Mouse (Mus musculus) testis, adult 2 months (tissue): ENCODE results near the gene Olfm2. TPM values are rescaled to one million over a fixed set of nuclear protein-coding genes. Genes with fewer than 3 reads are reported as not detected.
A peak's percentile ranks its signal among the peaks of the same experiment; 100 is the strongest.

Experiments used
- H3K27ac ChIP-seq: fragments of 200-500 bp; 2 replicates; pipeline ENCODE4 v1.5.1; 2012; ENCODE audit warnings: low read depth, low read length; ENCODE audit not compliant: control insufficient read depth, insufficient read depth
- H3K27me3 ChIP-seq: fragments of 200-500 bp; 2 replicates; pipeline ENCODE4 v1.6.1; 2012; ENCODE audit warnings: mild to moderate bottlenecking, low read length, moderate library complexity; ENCODE audit not compliant: control insufficient read depth, insufficient read depth
- H3K36me3 ChIP-seq: fragments of 200-500 bp; 2 replicates; pipeline ENCODE4 v1.6.1; 2012; ENCODE audit warnings: mild to moderate bottlenecking, low read length; ENCODE audit not compliant: control insufficient read depth, insufficient read depth
- H3K4me1 ChIP-seq: fragments of 200-500 bp; 2 replicates; pipeline ENCODE4 v1.6.1; 2012; ENCODE audit warnings: low read length; ENCODE audit not compliant: control insufficient read depth, insufficient read depth
- H3K4me3 ChIP-seq: fragments of 200-500 bp; 2 replicates; pipeline ENCODE4 v1.5.1; 2012; ENCODE audit warnings: low read depth, mild to moderate bottlenecking, low read length, moderate library complexity, mixed read lengths; ENCODE audit not compliant: control insufficient read depth
- CTCF ChIP-seq: fragments of 200-500 bp; IDR thresholded peaks from 2 replicates; pipeline ENCODE4 v1.5.1; 2012; ENCODE audit warnings: low read depth, mild to moderate bottlenecking, inconsistent platforms, low read length, moderate library complexity; ENCODE audit not compliant: control insufficient read depth, insufficient read depth, insufficient replicate concordance
- POLR2A ChIP-seq: fragments of 200-500 bp; IDR thresholded peaks from 2 replicates; pipeline ENCODE4 v1.6.1; 2012; ENCODE audit warnings: low read depth, mild to moderate bottlenecking, inconsistent platforms, low read length, moderate library complexity; ENCODE audit not compliant: control insufficient read depth
- polyA plus RNA-seq: library from polyadenylated mRNA; depleted of rRNA; stranded (reverse); fragments of >200 nt; gene quantifications from 2 replicates; pipeline ENCODE4 v1.2.3, GENCODE M21; 2012

Olfm2 gene
- polyA plus RNA-seq, 1 experiment, result 3.2 TPM

- no peaks in the 10 kb centered on the region; the same call in 1 of the 2 replicates for H3K4me1 ChIP-seq
- no peaks in the 10 kb centered on the region for H3K27me3 ChIP-seq
- TF ChIP-seq POLR2A (no peak), CTCF (peak; percentile 27; the same call in 1 of the 2 replicates)
- no peak overlapping the region for H3K27ac ChIP-seq
- H3K36me3 ChIP-seq, result no peaks in the 10 kb centered on the region
- no peak overlapping the region for H3K4me3 ChIP-seq
These were observed 11.2 kb upstream of the Olfm2 start for GRCm38 (mm10) chr9:20757087-20757955.

- TF ChIP-seq CTCF, result no peak
- TF ChIP-seq POLR2A, result no peak
- no peak overlapping the region for H3K27ac ChIP-seq
- H3K4me1 ChIP-seq, result no peaks in the 10 kb centered on the region; the same call in 1 of the 2 replicates
- H3K4me3 ChIP-seq, result no peak overlapping the region
- H3K27me3 ChIP-seq, result no peaks in the 10 kb centered on the region
- no peaks in the 10 kb centered on the region for H3K36me3 ChIP-seq
These were observed 10.0 kb upstream of the Olfm2 start for GRCm38 (mm10) chr9:20756081-20756700.

- Histone ChIP-seq H3K4me3 (no peak overlapping the region), H3K4me1 (no peaks in the 10 kb centered on the region), H3K27ac (no peak overlapping the region), H3K36me3 (no peaks in the 10 kb centered on the region), H3K27me3 (no peaks in the 10 kb centered on the region)
- TF ChIP-seq POLR2A (no peak), CTCF (no peak)
These were observed 8.2 kb upstream of the Olfm2 start for GRCm38 (mm10) chr9:20754335-20754734.

- Histone ChIP-seq H3K27me3 (no peaks in the 10 kb centered on the region), H3K4me3 (no peak overlapping the region), H3K36me3 (no peaks in the 10 kb centered on the region), H3K4me1 (no peaks in the 10 kb centered on the region), H3K27ac (no peak overlapping the region)
- TF ChIP-seq POLR2A (no peak), CTCF (no peak)
These were observed 5.4 kb upstream of the Olfm2 start for GRCm38 (mm10) chr9:20751477-20752029.

- Histone ChIP-seq H3K4me3 (no peak overlapping the region), H3K27ac (no peak overlapping the region), H3K27me3 (no peaks in the 10 kb centered on the region), H3K4me1 (peaks cover 12% of the 10 kb centered on the region), H3K36me3 (no peaks in the 10 kb centered on the region)
- TF ChIP-seq CTCF, result no peak
- TF ChIP-seq POLR2A, result no peak
These were observed 3.1 kb upstream of the Olfm2 start for GRCm38 (mm10) chr9:20749213-20749612.

- Histone ChIP-seq H3K36me3 (no peaks in the 10 kb centered on the region), H3K27me3 (no peaks in the 10 kb centered on the region), H3K4me3 (no peak overlapping the region), H3K27ac (no peak overlapping the region), H3K4me1 (peaks cover 14% of the 10 kb centered on the region)
- no peak for TF ChIP-seq CTCF
- TF ChIP-seq POLR2A, result no peak
These were observed 2.4 kb upstream of the Olfm2 start for GRCm38 (mm10) chr9:20748540-20748939.

GRCm38 (mm10) chr9:20747682-20748081, 1.5 kb upstream of the Olfm2 start:
- Histone ChIP-seq H3K27ac (no peak overlapping the region), H3K36me3 (no peaks in the 10 kb centered on the region), H3K27me3 (no peaks in the 10 kb centered on the region), H3K4me1 (peaks cover 14% of the 10 kb centered on the region), H3K4me3 (no peak overlapping the region)
- TF ChIP-seq POLR2A (no peak), CTCF (no peak)
